Mouse (Mus musculus): ENCODE results near the gene Gm21190.
"Not testable (repeated sequence)": the region's sequence is repeated elsewhere in the genome, so short reads cannot be mapped to it uniquely, and the experiment has no call there.

Gm21190 gene

GRCm38 (mm10) chr5:15488743-15489142 lies 40.3 kb downstream of the Gm21190 start:
- DNase-seq: no peak

GRCm38 (mm10) chr5:15484616-15485015 lies 44.4 kb downstream of the Gm21190 start:
- not testable (repeated sequence) for DNase-seq

- DNase-seq: not testable (repeated sequence)
Measured at GRCm38 (mm10) chr5:15483576-15483975, 45.4 kb downstream of the Gm21190 start.

GRCm38 (mm10) chr5:15482815-15483214 lies 46.2 kb downstream of the Gm21190 start:
- not testable (repeated sequence) for DNase-seq

GRCm38 (mm10) chr5:15476423-15476822 lies 52.6 kb downstream of the Gm21190 start, which contains the start of gene Gm21149:
TSS of gene Gm21149 (minus strand) at chr5:15476523.
- DNase-seq: not testable (repeated sequence)

Measured in cerebellum, adult 9-10 months (tissue).